Mouse (Mus musculus) hindbrain, embryonic 10.5 days (tissue): ENCODE measurements at regions not wholly inside any gene's neighbourhood (a gene's known extent, or its start where the extent isn't known, plus 50 kb on each side); places are given as distances from the start of the nearest gene placed in this dataset.

Source experiments
- DNase-seq: peaks from one replicate; pipeline ENCODE4 v3.0.0-alpha.2; 2017; ENCODE audit warnings: low spot score
- H3K27ac ChIP-seq: fragments of 300-500 bp; sonication (generic); 2 replicates; pipeline ENCODE4 v1.5.1; 2016; ENCODE audit warnings: mild to moderate bottlenecking, moderate library complexity
- H3K27me3 ChIP-seq: fragments of 300-500 bp; sonication (generic); 2 replicates; pipeline ENCODE4 v1.6.1; 2016; ENCODE audit warnings: mild to moderate bottlenecking; ENCODE audit not compliant: poor library complexity, insufficient read depth, severe bottlenecking
- H3K36me3 ChIP-seq: fragments of 300-500 bp; sonication (generic); 2 replicates; pipeline ENCODE4 v1.6.1; 2016; ENCODE audit warnings: mild to moderate bottlenecking, moderate library complexity
- H3K4me1 ChIP-seq: fragments of 300-500 bp; sonication (generic); replicated peaks from 2 replicates; pipeline ENCODE4 v1.6.1; 2016; ENCODE audit warnings: mild to moderate bottlenecking
- H3K4me3 ChIP-seq: fragments of 300-500 bp; sonication (generic); 2 replicates; pipeline ENCODE4 v1.5.1; 2016; ENCODE audit warnings: mild to moderate bottlenecking, moderate library complexity
- H3K9me3 ChIP-seq: fragments of 300-500 bp; sonication (generic); 2 replicates; pipeline ENCODE4 v1.6.1; 2016; ENCODE audit warnings: mild to moderate bottlenecking, moderate library complexity
- WGBS: fragments of 180-500 bp; shearing (Covaris S2); methylation state at CpG from one replicate; pipeline ENCODE4 v1.1.7; 2016; 5-methylcytosine and 5-hydroxymethylcytosine counted together

DNA sequence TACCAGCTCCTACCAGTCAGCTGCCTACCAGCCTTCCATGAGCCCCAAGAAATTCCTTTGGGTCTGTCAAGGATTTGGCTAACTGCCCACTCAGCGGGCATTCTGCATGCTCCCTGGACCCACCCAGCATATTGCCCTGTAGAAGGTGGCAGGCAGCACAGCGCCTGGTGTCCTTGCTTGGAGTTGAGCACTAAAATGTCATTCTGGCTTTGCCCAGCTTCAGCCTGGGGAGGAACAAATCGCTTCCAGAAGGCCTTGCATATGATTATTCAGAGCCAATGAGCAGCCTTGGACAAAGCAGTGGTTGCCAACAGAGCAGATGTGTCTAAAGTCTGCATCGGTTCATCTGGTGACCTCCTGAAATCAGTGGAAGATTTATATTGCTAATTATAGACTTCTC, 103.8 kb downstream of the Olig3 start:
- H3K27me3 ChIP-seq: peaks cover 87% of the 10 kb centered on the region
- WGBS: 68% methylated on average over 4 of the region's 4 CpGs
- DNase-seq: no peak

DNA sequence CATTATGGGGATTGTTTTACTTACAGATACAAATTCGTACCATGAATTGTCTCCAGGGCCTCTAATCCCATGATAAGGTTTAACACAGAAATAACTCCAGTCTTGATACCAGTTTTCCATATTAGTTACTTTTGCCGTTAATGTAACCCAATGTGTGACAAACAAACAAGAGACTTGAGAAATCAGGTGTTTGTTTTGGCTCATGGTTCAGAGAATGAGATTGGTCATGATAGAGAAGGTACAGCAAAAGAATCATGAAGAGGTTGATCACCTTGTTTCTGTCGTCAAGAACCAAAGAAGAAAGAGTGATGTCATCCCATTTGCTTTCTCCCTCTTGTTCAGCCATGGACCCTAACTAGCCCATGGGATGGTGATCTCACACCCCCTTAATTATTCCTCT, 107.5 kb downstream of the Olig3 start:
- Histone ChIP-seq H3K36me3 (no peaks in the 10 kb centered on the region), H3K4me3 (no peak overlapping the region), H3K9me3 (no peaks in the 10 kb centered on the region), H3K27ac (no peak overlapping the region), H3K4me1 (peaks cover 25% of the 10 kb centered on the region), H3K27me3 (peaks cover 90% of the 10 kb centered on the region)
- 85% methylated on average over 3 of the region's 3 CpGs for WGBS
- no peak for DNase-seq

More for the DNA sequence above, 103.8 kb downstream of the Olig3 start:
- Histone ChIP-seq H3K27ac (peak overlapping the region; percentile 31; the same call in 1 of the 2 replicates), H3K9me3 (no peaks in the 10 kb centered on the region), H3K36me3 (no peaks in the 10 kb centered on the region), H3K4me3 (no peak overlapping the region), H3K4me1 (peaks cover 47% of the 10 kb centered on the region)

DNA sequence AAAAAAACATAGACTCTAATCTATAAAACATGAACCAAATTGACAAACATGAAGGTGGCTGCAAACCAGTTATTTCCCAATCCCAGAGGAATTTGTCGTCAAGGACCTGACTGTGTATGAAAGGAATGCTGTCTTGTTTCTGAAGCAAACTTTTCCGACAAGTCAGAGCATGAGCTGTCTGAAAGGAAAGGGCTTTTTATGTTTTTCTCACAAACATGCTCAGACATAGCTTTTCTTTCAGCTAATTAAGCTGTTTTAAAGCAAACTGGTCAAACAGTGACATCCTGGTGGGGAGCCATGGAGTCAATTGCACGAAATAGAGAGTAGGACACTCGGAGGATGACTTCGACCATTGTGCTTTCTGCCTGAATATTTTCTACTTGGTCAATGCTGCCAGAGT, 108.2 kb downstream of the Olig3 start:
- no peak overlapping the region for H3K27ac ChIP-seq
- WGBS: 22% methylated on average over 5 of the region's 5 CpGs

DNA sequence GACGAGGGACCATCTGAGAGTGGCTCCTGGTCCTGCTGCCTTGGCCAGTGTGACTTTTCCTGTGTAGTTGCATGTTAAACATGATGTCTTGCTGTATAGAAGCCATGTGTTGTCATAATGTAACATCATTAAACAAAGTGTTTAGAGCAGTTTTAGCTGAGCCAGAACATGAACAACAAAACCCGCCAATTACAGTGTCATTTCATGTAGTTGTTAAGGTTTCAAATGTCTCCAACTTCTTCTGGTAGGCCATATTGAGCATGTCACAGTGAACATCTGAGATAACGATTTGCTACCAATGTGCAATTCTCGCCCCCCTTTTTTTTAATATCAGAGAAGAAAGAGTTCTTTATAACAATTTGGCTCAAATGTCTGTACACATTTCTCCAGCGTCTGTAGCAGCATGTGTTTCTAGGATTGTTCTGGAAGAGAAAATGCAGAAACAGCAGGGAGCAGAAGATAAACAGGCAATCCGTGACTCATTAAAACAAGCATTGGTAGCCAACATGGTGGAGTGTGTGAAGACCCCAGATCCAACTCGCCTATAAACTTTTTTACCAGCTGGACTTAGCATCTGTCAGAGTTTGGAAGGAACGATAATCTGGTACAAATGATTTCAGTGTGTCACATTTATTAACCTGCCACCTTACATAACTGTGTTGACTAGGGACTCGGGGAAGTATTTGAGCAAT, 115.2 kb downstream of the Olig3 start:
- Histone ChIP-seq H3K4me1 (no peaks in the 10 kb centered on the region), H3K36me3 (no peaks in the 10 kb centered on the region), H3K9me3 (no peaks in the 10 kb centered on the region), H3K4me3 (no peak overlapping the region), H3K27ac (no peak overlapping the region), H3K27me3 (peaks cover 99% of the 10 kb centered on the region)
- WGBS: 76% methylated on average over 9 of the region's 9 CpGs
- no peak for DNase-seq

More for the DNA sequence above, 108.2 kb downstream of the Olig3 start:
- H3K36me3 ChIP-seq: no peaks in the 10 kb centered on the region
- no peak for DNase-seq
- no peaks in the 10 kb centered on the region for H3K9me3 ChIP-seq
- H3K4me3 ChIP-seq: no peak overlapping the region
- H3K4me1 ChIP-seq: peaks cover 18% of the 10 kb centered on the region
- H3K27me3 ChIP-seq: peaks cover 91% of the 10 kb centered on the region

DNA sequence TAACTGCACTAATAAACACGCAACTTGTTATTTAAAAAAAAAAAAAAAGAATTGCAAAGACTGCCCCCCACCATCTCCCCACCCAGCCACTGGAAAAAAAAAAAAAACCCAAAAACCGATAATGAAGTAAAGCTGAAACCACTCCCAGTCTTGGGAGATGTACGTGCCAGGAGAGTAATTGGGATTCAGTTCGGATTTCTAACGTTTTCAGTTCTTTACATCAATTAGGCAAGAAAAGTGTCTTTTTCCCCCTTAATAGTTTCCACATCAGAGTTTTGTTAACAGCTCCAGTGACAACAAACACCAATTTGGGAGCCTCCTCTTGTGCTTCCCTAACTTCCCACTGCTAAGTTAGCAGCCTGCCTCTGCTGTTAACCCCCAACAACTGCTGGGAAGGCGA, 115.7 kb downstream of the Olig3 start:
- no peak overlapping the region for H3K27ac ChIP-seq
- no peak for DNase-seq
- WGBS: 56% methylated on average over 6 of the region's 6 CpGs
- no peaks in the 10 kb centered on the region for H3K36me3 ChIP-seq
- no peak overlapping the region for H3K4me3 ChIP-seq
- H3K9me3 ChIP-seq: no peaks in the 10 kb centered on the region
- peaks cover 99% of the 10 kb centered on the region for H3K27me3 ChIP-seq
- no peaks in the 10 kb centered on the region for H3K4me1 ChIP-seq

DNA sequence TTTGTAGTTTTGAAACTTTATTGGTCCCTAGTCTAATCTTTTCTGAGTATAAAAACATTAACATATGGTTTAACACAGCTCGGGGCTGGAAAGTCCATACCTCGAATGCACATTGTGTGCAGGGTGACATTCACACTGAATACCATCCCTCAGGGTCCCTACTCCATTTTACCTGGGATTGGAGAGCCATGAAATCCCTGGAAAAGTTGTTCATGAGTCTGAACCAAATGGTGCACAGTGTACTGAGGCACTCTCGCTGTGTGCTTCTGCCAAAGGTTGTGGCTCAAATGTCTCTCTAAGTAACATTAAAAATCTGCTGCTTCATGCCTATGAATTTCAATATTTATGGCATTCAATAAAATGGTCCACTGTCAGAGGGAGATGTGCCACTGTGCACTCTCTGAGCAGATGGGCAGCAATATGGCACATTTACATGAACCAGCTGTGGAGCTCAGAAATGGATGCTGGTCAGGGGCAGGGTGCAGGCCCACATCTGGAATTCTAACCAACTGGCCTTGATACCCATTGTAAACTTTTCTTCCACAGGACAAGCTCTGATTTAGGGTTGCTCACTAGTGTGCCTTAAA, 116.7 kb downstream of the Olig3 start:
- H3K4me1 ChIP-seq: no peaks in the 10 kb centered on the region
- H3K9me3 ChIP-seq: no peaks in the 10 kb centered on the region
- DNase-seq: no peak
- H3K27ac ChIP-seq: no peak overlapping the region
- no peak overlapping the region for H3K4me3 ChIP-seq
- no peaks in the 10 kb centered on the region for H3K36me3 ChIP-seq
- 86% methylated on average over 3 of the region's 3 CpGs for WGBS
- peaks cover 94% of the 10 kb centered on the region for H3K27me3 ChIP-seq

DNA sequence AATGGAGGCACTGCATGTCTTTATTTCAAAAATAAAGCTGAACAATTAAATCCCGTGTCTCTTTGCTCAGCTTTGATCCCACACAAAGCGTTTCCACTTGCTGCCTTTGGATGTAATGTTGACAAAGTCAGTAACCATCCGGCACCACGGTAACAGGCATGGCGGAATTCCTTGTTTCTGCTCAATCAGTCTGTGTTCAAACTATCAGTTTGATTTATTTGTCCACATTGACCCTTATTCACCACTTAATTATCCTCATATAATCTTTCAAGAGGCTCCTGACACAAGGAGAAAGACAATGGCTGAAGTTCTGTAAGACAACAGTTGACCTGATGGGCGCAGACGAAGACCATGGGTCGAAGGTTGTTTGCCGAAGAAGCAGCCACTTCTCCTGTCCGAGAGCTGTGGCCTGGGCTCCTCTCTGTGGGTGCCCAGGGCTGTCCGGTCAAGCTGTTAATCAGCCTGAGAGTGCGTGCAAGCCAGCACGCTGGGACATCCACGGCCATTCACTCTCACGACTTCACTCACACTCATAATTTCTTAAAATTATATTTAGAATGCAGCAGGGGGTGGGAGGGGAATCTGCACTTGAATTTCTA, 106.1 kb upstream of the Ifngr1 start:
- no peak overlapping the region for H3K4me3 ChIP-seq
- 40% methylated on average over 15 of the region's 15 CpGs for WGBS
- peaks cover 26% of the 10 kb centered on the region for H3K4me1 ChIP-seq
- DNase-seq: peak; percentile 52
- H3K27me3 ChIP-seq: peaks cover 89% of the 10 kb centered on the region
- no peaks in the 10 kb centered on the region for H3K9me3 ChIP-seq
- H3K27ac ChIP-seq: peak overlapping the region; percentile 40; the same call in 1 of the 2 replicates
- H3K36me3 ChIP-seq: no peaks in the 10 kb centered on the region

DNA sequence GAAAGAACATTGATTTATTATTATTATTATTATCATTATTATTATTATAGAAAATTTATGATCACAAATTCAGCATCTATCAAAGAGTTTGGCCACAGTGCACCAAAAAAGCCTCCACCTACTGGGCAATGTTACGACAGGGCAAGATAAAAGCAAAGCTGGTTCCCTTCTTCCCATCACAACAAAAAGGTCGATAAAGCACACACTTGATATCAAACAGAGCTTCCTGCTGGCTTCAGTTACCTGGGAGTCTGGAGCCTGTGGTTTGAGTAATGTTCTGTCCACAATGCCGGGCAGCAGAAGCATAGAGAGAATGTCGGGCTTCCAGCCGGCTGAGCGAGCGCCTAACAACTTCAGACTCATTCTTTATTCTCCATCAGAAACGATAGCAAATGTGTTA, 101.2 kb upstream of the Ifngr1 start:
- Histone ChIP-seq H3K27me3 (peaks cover 90% of the 10 kb centered on the region), H3K27ac (no peak overlapping the region), H3K4me3 (no peak overlapping the region), H3K9me3 (no peaks in the 10 kb centered on the region), H3K36me3 (no peaks in the 10 kb centered on the region), H3K4me1 (peaks cover 11% of the 10 kb centered on the region)
- no peak for DNase-seq
- WGBS: 19% methylated on average over 8 of the region's 8 CpGs

DNA sequence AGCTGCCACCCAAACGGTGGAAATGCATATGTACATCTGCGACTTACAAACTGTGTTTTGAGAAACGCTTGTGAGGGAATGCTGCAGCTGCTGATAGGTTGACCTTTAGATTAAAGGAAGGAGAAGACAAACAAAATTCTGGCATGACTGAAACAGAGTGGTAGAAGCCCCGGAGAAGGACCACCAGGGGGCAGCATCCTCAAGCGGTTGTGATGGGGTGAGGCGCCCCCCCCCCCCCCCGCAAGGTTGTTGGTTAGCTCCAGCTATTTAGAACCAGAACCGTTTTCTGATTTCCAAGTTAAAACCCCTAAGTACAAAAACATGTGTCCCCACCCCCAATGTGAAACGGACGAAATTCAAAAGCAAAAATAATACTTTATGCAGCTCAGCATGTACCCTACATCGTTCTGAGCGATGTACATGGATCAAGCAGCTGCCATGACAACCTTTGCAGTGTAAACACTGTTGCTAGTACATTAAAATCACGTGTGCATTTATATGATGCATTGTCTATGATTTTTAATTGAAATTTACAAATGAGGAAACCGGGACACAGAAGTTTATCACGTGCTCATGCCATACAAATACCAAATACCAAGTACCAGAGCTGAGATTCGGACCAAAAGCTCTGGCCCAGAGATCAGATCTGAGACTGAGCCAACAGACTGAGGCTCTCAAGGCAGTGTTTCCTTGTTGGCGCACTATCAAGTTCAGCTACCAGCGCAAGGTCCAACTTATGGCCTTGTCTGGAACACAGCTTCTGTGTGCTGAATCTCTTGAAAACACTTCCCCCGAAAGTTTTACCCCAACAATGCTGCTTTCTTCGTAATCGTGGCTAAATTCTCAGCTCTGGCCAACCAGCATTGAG, 100.0 kb upstream of the Ifngr1 start:
- no peak overlapping the region for H3K27ac ChIP-seq
- H3K4me3 ChIP-seq: no peak overlapping the region
- H3K27me3 ChIP-seq: peaks cover 90% of the 10 kb centered on the region
- H3K36me3 ChIP-seq: no peaks in the 10 kb centered on the region
- no peaks in the 10 kb centered on the region for H3K9me3 ChIP-seq
- DNase-seq: peak; percentile 37
- H3K4me1 ChIP-seq: peaks cover 6% of the 10 kb centered on the region; the same call in 1 of the 2 replicates
- WGBS: 68% methylated on average over 21 of the region's 21 CpGs

DNA sequence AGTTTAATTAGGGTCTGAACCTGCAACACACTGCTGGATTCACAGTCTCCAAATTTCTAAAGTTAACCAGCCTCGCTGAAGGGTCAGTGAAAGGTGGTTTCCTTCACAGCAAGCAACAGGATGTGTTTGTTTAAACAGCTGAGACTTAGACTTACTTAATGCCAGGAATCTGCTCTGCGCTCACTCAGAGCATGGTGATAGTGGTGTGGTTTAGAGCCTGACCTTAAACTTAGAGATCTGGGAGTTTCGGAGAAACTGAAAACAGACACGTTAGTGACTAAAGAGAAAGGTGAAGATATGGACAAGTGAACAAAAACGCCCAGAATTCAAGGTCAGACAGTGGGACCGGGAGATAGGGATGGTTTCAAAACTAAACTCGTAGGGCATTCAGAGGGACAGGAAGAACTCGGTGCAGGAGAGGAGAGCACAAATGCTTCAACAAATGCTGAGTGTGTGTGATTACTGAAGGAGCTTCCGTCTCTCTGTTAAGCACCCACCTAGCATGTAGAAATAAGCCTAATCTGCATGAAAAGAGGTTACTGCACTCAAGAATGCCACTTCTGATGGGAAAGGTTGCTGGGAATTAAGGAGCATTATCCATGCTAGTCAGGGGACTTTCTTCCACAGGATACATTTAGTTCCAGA, 97.2 kb upstream of the Ifngr1 start:
- Histone ChIP-seq H3K36me3 (no peaks in the 10 kb centered on the region), H3K27me3 (peaks cover 62% of the 10 kb centered on the region), H3K4me3 (no peak overlapping the region), H3K4me1 (peaks cover 6% of the 10 kb centered on the region; the same call in 1 of the 2 replicates), H3K27ac (peak overlapping the region; percentile 16; the same call in 1 of the 2 replicates), H3K9me3 (no peaks in the 10 kb centered on the region)
- WGBS: 28% methylated on average over 9 of the region's 9 CpGs
- no peak for DNase-seq

DNA sequence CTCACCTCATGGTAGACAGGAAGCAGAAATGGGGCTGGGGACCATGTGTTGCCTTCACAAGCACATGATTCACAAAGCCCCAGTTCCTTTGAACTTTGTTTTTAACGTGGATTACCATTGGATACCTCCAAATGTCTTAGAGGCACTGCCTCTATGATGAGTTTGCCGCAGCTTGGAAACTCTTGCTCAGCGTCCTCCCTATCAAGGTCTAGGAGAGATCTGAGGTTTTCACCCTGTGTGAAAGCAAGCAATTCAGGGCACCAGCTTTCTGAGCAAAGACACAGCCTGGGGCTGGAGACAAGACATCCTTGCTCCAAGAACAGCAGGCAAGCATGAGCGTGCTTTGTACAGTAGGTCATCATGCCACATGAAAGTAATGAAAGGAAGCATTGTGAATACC, 93.6 kb upstream of the Ifngr1 start:
- no peak overlapping the region for H3K27ac ChIP-seq
- H3K4me1 ChIP-seq: 0 out of 2 replicates have a peak, but pooled peaks cover 6% of the 10 kb centered on the region
- WGBS: 89% methylated on average over 4 of the region's 4 CpGs
- no peaks in the 10 kb centered on the region for H3K36me3 ChIP-seq
- DNase-seq: no peak
- H3K9me3 ChIP-seq: 0 out of 2 replicates have a peak, but pooled peaks cover 2% of the 10 kb centered on the region
- H3K4me3 ChIP-seq: no peak overlapping the region
- H3K27me3 ChIP-seq: peaks cover 27% of the 10 kb centered on the region

DNA sequence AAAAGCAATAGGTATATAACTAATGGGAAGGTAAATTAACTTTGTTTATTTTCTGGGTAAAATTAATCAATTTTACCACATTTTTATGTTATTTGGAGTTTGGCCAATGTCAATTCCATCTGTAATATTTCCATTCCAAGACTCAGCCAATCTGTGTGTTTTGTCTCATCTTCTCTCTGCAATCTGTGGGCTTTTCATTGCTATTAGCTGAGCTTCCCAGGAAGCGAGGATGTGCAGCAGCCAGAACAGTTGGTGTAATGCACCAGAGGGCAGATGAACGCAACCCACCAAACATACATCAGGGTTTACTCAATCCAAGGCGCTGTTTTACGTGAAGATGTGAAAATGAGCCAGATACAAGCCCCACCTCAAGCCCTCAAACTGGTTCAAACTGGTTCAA, 88.9 kb upstream of the Ifngr1 start:
- no peak overlapping the region for H3K27ac ChIP-seq
- H3K9me3 ChIP-seq: 0 out of 2 replicates have a peak, but pooled peaks cover 2% of the 10 kb centered on the region
- no peaks in the 10 kb centered on the region for H3K4me1 ChIP-seq
- H3K27me3 ChIP-seq: peaks cover 7% of the 10 kb centered on the region
- WGBS: 92% methylated on average over 4 of the region's 4 CpGs
- no peak overlapping the region for H3K4me3 ChIP-seq
- DNase-seq: no peak
- no peaks in the 10 kb centered on the region for H3K36me3 ChIP-seq
